Mouse (Mus musculus) liver, postnatal 0 days (tissue): ENCODE data around the gene Sox6. TPM values are rescaled to one million over a fixed set of nuclear protein-coding genes. Genes with fewer than 3 reads are reported as not detected.
A peak's percentile ranks its signal among the peaks of the same experiment; 100 is the strongest.

Experiments
- ATAC-seq: fragments of 200-750 bp; cut with Nextera tagmentation; 2 replicates; pipeline ENCODE4 v1.8.0; 2017; ENCODE audit warnings: mild to moderate bottlenecking, moderate library complexity
- DNase-seq: peaks from one replicate; pipeline ENCODE4 v3.0.0-alpha.2; 2016
- H3K27ac ChIP-seq: fragments of 300-500 bp; sonication (generic); 2 replicates; pipeline ENCODE4 v1.5.1; 2014; ENCODE audit warnings: antibody characterized with exemption, moderate library complexity, mild to moderate bottlenecking, low read depth
- H3K27me3 ChIP-seq: fragments of 300-500 bp; sonication (generic); 2 replicates; pipeline ENCODE4 v1.6.1; 2014; ENCODE audit warnings: low read length, control low read depth, mixed read lengths; ENCODE audit not compliant: insufficient read depth
- H3K36me3 ChIP-seq: fragments of 300-500 bp; sonication (generic); replicated peaks from 2 replicates; pipeline ENCODE4 v1.6.1; 2014; ENCODE audit warnings: mild to moderate bottlenecking, control low read depth, low read length, moderate library complexity, mixed read lengths; ENCODE audit not compliant: insufficient read depth
- H3K4me1 ChIP-seq: fragments of 300-500 bp; sonication (generic); 2 replicates; pipeline ENCODE4 v1.6.1; 2014; ENCODE audit warnings: antibody characterized with exemption, mild to moderate bottlenecking, control low read depth; ENCODE audit not compliant: insufficient read depth
- H3K4me2 ChIP-seq: fragments of 300-500 bp; sonication (generic); 2 replicates; pipeline ENCODE4 v1.6.1; 2014; ENCODE audit warnings: low read depth, mild to moderate bottlenecking, low read length, moderate library complexity, mixed read lengths
- H3K4me3 ChIP-seq: fragments of 300-500 bp; sonication (generic); 2 replicates; pipeline ENCODE4 v1.5.1; 2014; ENCODE audit warnings: low read depth, low read length
- H3K9ac ChIP-seq: fragments of 300-500 bp; sonication (generic); replicated peaks from 2 replicates; pipeline ENCODE4 v1.6.1; 2014; ENCODE audit warnings: mild to moderate bottlenecking, moderate library complexity
- H3K9me3 ChIP-seq: fragments of 300-500 bp; sonication (generic); 2 replicates; pipeline ENCODE4 v1.6.1; 2016; ENCODE audit warnings: mild to moderate bottlenecking, control low read depth, low read length, mixed read lengths
- CTCF ChIP-seq: sonication (generic); IDR thresholded peaks from 2 replicates; pipeline ENCODE4 v1.5.1; 2016; ENCODE audit warnings: antibody characterized with exemption, low read depth
- EP300 ChIP-seq: IDR thresholded peaks from 2 replicates; pipeline ENCODE4 v1.6.1; 2016; ENCODE audit warnings: antibody characterized with exemption, low read depth, mild to moderate bottlenecking
- WGBS: fragments of 180-500 bp; shearing (Covaris S2); extraction: QIAGEN DNeasy Blood & Tissue Kit; methylation state at CpG from one replicate; pipeline ENCODE4 v1.1.7; 2014; ENCODE audit not compliant: insufficient replicate concordance; 5-methylcytosine and 5-hydroxymethylcytosine counted together
- polyA plus RNA-seq: library from polyadenylated mRNA; unstranded; fragments of >200 nt; fragmentation: Nextera tagmentation; extraction: Ambion mirVana; gene quantifications from 2 replicates; pipeline ENCODE4 v1.2.1, GENCODE M21; 2015

The Sox6 gene
- polyA plus RNA-seq, 1 experiment from 2014 or later = 44.4 TPM

GRCm38 (mm10) chr7:115453713-115454073 is 584.9 kb downstream of the Sox6 start:
- WGBS = 54% methylated on average over 7 of the region's 7 CpGs
- Histone ChIP-seq H3K27me3 (no peaks in the 10 kb centered on the region), H3K27ac (no peak overlapping the region), H3K4me3 (no peak overlapping the region), H3K9me3 (no peaks in the 10 kb centered on the region), H3K4me1 (0 out of 2 replicates have a peak, but pooled peaks cover 2% of the 10 kb centered on the region), H3K9ac (no peak overlapping the region), H3K4me2 (no peak overlapping the region), H3K36me3 (no peaks in the 10 kb centered on the region)
- TF ChIP-seq CTCF (no peak), EP300 (no peak)
- ATAC-seq (no peak), DNase-seq (no peak)

- no peaks in the 10 kb centered on the region for H3K9me3 ChIP-seq
- H3K27me3 ChIP-seq = no peaks in the 10 kb centered on the region
- TF ChIP-seq EP300 = no peak
- TF ChIP-seq CTCF = peak; percentile 75
- WGBS = 36% methylated on average over 21 of the region's 21 CpGs
- H3K4me2 ChIP-seq = no peak overlapping the region
- H3K9ac ChIP-seq = no peak overlapping the region
- 0 out of 2 replicates have a peak, but pooled peaks cover 2% of the 10 kb centered on the region for H3K4me1 ChIP-seq
- no peak overlapping the region for H3K27ac ChIP-seq
- DNase-seq (peak; percentile 64), ATAC-seq (no peak)
- no peak overlapping the region for H3K4me3 ChIP-seq
- no peaks in the 10 kb centered on the region for H3K36me3 ChIP-seq
Observed at GRCm38 (mm10) chr7:115453042-115453712, 585.4 kb downstream of the Sox6 start.

- no peak for DNase-seq
- H3K4me1 ChIP-seq = 0 out of 2 replicates have a peak, but pooled peaks cover 2% of the 10 kb centered on the region
- H3K9ac ChIP-seq = no peak overlapping the region
- no peaks in the 10 kb centered on the region for H3K36me3 ChIP-seq
- no peak for ATAC-seq
- H3K27me3 ChIP-seq = no peaks in the 10 kb centered on the region
- no peak overlapping the region for H3K4me2 ChIP-seq
- no peak overlapping the region for H3K4me3 ChIP-seq
- TF ChIP-seq EP300 (no peak), CTCF (no peak)
- H3K27ac ChIP-seq = no peak overlapping the region
- WGBS = 67% methylated on average over 23 of the region's 23 CpGs
- no peaks in the 10 kb centered on the region for H3K9me3 ChIP-seq
Observed at GRCm38 (mm10) chr7:115450431-115451195, 588.0 kb downstream of the Sox6 start.

- Histone ChIP-seq H3K4me2 (no peak overlapping the region), H3K9me3 (no peaks in the 10 kb centered on the region), H3K36me3 (no peaks in the 10 kb centered on the region), H3K27me3 (no peaks in the 10 kb centered on the region), H3K4me3 (no peak overlapping the region), H3K9ac (no peak overlapping the region), H3K4me1 (0 out of 2 replicates have a peak, but pooled peaks cover 1% of the 10 kb centered on the region), H3K27ac (no peak overlapping the region)
- TF ChIP-seq EP300 (no peak), CTCF (no peak)
- no peak for ATAC-seq
- DNase-seq = no peak
- 63% methylated on average over 8 of the region's 8 CpGs for WGBS
Observed at GRCm38 (mm10) chr7:115448403-115449025, 590.1 kb downstream of the Sox6 start.

GRCm38 (mm10) chr7:115447091-115447490 is 591.5 kb downstream of the Sox6 start:
- H3K27ac ChIP-seq = no peak overlapping the region
- ATAC-seq (no peak), DNase-seq (no peak)
- no peak overlapping the region for H3K4me3 ChIP-seq
- H3K4me2 ChIP-seq = no peak overlapping the region
- TF ChIP-seq EP300 (no peak), CTCF (no peak)
- H3K4me1 ChIP-seq = no peaks in the 10 kb centered on the region
- no peaks in the 10 kb centered on the region for H3K9me3 ChIP-seq
- H3K9ac ChIP-seq = no peak overlapping the region
- no peaks in the 10 kb centered on the region for H3K27me3 ChIP-seq
- WGBS = 63% methylated on average over 3 of the region's 3 CpGs
- no peaks in the 10 kb centered on the region for H3K36me3 ChIP-seq

GRCm38 (mm10) chr7:115446481-115447016 is 592.0 kb downstream of the Sox6 start:
- ATAC-seq (no peak), DNase-seq (no peak)
- Histone ChIP-seq H3K4me2 (no peak overlapping the region), H3K9ac (no peak overlapping the region), H3K27me3 (no peaks in the 10 kb centered on the region), H3K4me1 (no peaks in the 10 kb centered on the region), H3K4me3 (no peak overlapping the region), H3K9me3 (no peaks in the 10 kb centered on the region), H3K27ac (no peak overlapping the region), H3K36me3 (no peaks in the 10 kb centered on the region)
- TF ChIP-seq CTCF (no peak), EP300 (no peak)
- 48% methylated on average over 6 of the region's 6 CpGs for WGBS
